Mouse (Mus musculus) ES-E14 (cell line): ENCODE data around the gene Bloc1s3. TPM values are rescaled to one million over a fixed set of nuclear protein-coding genes. Genes with fewer than 3 reads are reported as not detected.

Source experiments
- DNase-seq: peaks from one replicate; pipeline ENCODE4 v3.0.0-alpha.2; 2013; ENCODE audit warnings: low read depth, low spot score
- H3K27ac ChIP-seq: 2 replicates; pipeline ENCODE4 v1.5.1; 2012; ENCODE audit warnings: low read depth, mild to moderate bottlenecking, low read length, moderate library complexity, mixed read lengths; ENCODE audit not compliant: poor library complexity, insufficient read depth, severe bottlenecking
- H3K36me3 ChIP-seq: 2 replicates; pipeline ENCODE4 v1.6.1; 2012; ENCODE audit warnings: mild to moderate bottlenecking, low read length, moderate library complexity, mixed read lengths; ENCODE audit not compliant: control insufficient read depth, poor library complexity, insufficient read depth, severe bottlenecking
- H3K4me1 ChIP-seq, 2 experiments: fragments of 150-350 bp in 1 of 2; sonication (generic) in 1 of 2; 2 replicates each; pipeline ENCODE4 v1.6.1; 2012; ENCODE audit warnings: low read length in 2 of 2, mild to moderate bottlenecking in 1 of 2, mixed read lengths in 1 of 2; ENCODE audit not compliant: control insufficient read depth in 2 of 2, insufficient read depth in 2 of 2, poor library complexity in 1 of 2
- H3K4me3 ChIP-seq, 2 experiments: fragments of 150-350 bp in 1 of 2; sonication (generic) in 1 of 2; 2 replicates each; pipeline ENCODE4 v1.5.1; 2012; ENCODE audit warnings: low read length in 2 of 2, low read depth in 1 of 2, mild to moderate bottlenecking in 1 of 2, mixed read lengths in 1 of 2; ENCODE audit not compliant: insufficient read depth in 1 of 2, poor library complexity in 1 of 2, severe bottlenecking in 1 of 2
- H3K9ac ChIP-seq: 2 replicates; pipeline ENCODE4 v1.6.1; 2012; ENCODE audit warnings: low read depth, mild to moderate bottlenecking, low read length, mixed read lengths; ENCODE audit not compliant: poor library complexity, insufficient read depth, severe bottlenecking
- H3K9me3 ChIP-seq: fragments of 150-350 bp; sonication (generic); 2 replicates; pipeline ENCODE4 v1.6.1; 2012; ENCODE audit warnings: low read depth, mild to moderate bottlenecking, low read length; ENCODE audit not compliant: control insufficient read depth, insufficient read depth
- CHD2 ChIP-seq: IDR thresholded peaks from 2 replicates; pipeline ENCODE4 v1.6.1; 2014; ENCODE audit warnings: mild to moderate bottlenecking, low read depth, low read length, inconsistent platforms
- HCFC1 ChIP-seq: IDR thresholded peaks from 2 replicates; pipeline ENCODE4 v1.6.1; 2012; ENCODE audit warnings: low read length, inconsistent platforms, borderline replicate concordance; ENCODE audit not compliant: insufficient read depth
- MAFK ChIP-seq: IDR thresholded peaks from 2 replicates; pipeline ENCODE4 v1.6.1; 2014; ENCODE audit warnings: mild to moderate bottlenecking, low read depth, low read length, inconsistent platforms; ENCODE audit not compliant: insufficient read depth
- ZC3H11A ChIP-seq: IDR thresholded peaks from 2 replicates; pipeline ENCODE4 v1.6.1; 2012; ENCODE audit warnings: low read depth, mild to moderate bottlenecking, inconsistent platforms, low read length, borderline replicate concordance
- ZNF384 ChIP-seq: IDR thresholded peaks from 2 replicates; pipeline ENCODE4 v1.6.1; 2012; ENCODE audit warnings: low read depth, low read length, inconsistent platforms
- in situ Hi-C, 2 experiments: fragments of 600-800 bp; cut with MboI; formaldehyde crosslinking; loops; one replicate each; pipeline ENCODE4 v1.15.1; 2025; ENCODE audit warnings: low sequenced_read_pairs in 2 of 2, inconsistent platforms in 1 of 2; ENCODE audit not compliant: unreplicated experiment in 2 of 2
- total RNA-seq: library from RNA; depleted of rRNA; stranded (reverse); fragments of 300-350 nt; gene quantifications from 2 replicates; pipeline ENCODE4 v1.2.3, GENCODE M21; 2012

Gene Bloc1s3
- total RNA-seq, 1 experiment: 3.1 TPM

- no peaks in the 10 kb centered on the region for H3K9me3 ChIP-seq
- H3K9ac ChIP-seq: no peak overlapping the region
- in situ Hi-C loops: no loop called here
- peaks cover 2 to 23% of the 10 kb centered on the region in 2 experiments; a peak in 2 of 4 replicates for H3K4me1 ChIP-seq
- no peak for TF ChIP-seq CHD2
- TF ChIP-seq MAFK: no peak
- TF ChIP-seq ZC3H11A: no peak
- no peak for TF ChIP-seq ZNF384
- TF ChIP-seq HCFC1: no peak
- DNase-seq: no peak
- H3K27ac ChIP-seq: no peak overlapping the region
- no peak overlapping the region for H3K4me3 ChIP-seq
- no peaks in the 10 kb centered on the region for H3K36me3 ChIP-seq
Measured at GRCm38 (mm10) chr7:19467638-19468037, 40.5 kb downstream of the Bloc1s3 start.

- Histone ChIP-seq H3K36me3 (no peaks in the 10 kb centered on the region), H3K9ac (no peak overlapping the region), H3K27ac (no peak overlapping the region), H3K9me3 (no peaks in the 10 kb centered on the region), H3K4me3 (no peak overlapping the region), H3K4me1 (peaks cover 2 to 21% of the 10 kb centered on the region in 2 experiments; a peak in 2 of 4 replicates)
- no peak for DNase-seq
- in situ Hi-C loops: no loop called here
- TF ChIP-seq ZC3H11A (no peak), ZNF384 (no peak), MAFK (no peak), HCFC1 (no peak), CHD2 (no peak)
Measured at GRCm38 (mm10) chr7:19466602-19467145, 41.5 kb downstream of the Bloc1s3 start.

- Histone ChIP-seq H3K9me3 (no peaks in the 10 kb centered on the region), H3K9ac (peak overlapping the region; percentile 18; the same call in 1 of the 2 replicates), H3K4me3 (peak overlapping the region in 1 of 2 experiments; percentile 3; a peak in 1 of 4 replicates), H3K36me3 (no peaks in the 10 kb centered on the region), H3K27ac (no peak overlapping the region), H3K4me1 (peaks cover 2 to 27% of the 10 kb centered on the region in 2 experiments; a peak in 2 of 4 replicates)
- no peak for TF ChIP-seq ZC3H11A
- DNase-seq: no peak
- in situ Hi-C loops: no loop called here
Measured at GRCm38 (mm10) chr7:19464367-19465307, 43.5 kb downstream of the Bloc1s3 start.

GRCm38 (mm10) chr7:19462884-19463381, 45.2 kb downstream of the Bloc1s3 start, which contains the start of gene Exoc3l2:
Exoc3l2 (plus strand) TSS chr7:19463331.
- Histone ChIP-seq H3K9ac (no peak within 1 kb of the TSS), H3K36me3 (no peaks in the 10 kb centered on the region), H3K27ac (no peak within 1 kb of the TSS), H3K9me3 (no peaks in the 10 kb centered on the region), H3K4me3 (no peak within 1 kb of the TSS; a peak in 1 of 4 replicates), H3K4me1 (peaks cover 2 to 25% of the 10 kb centered on the region in 2 experiments; a peak in 2 of 4 replicates)
- in situ Hi-C loops: no loop called here
- TF ChIP-seq CHD2 (no peak), ZC3H11A (no peak), HCFC1 (no peak)
- DNase-seq: no peak
